Mouse (Mus musculus): ENCODE measurements around the gene Csmd2. TPM values are rescaled to one million over a fixed set of nuclear protein-coding genes. Genes with fewer than 3 reads are reported as not detected.

Csmd2 gene
- polyA plus RNA-seq, 1 experiment from 2014 or later, result 0.08 TPM

DNA sequence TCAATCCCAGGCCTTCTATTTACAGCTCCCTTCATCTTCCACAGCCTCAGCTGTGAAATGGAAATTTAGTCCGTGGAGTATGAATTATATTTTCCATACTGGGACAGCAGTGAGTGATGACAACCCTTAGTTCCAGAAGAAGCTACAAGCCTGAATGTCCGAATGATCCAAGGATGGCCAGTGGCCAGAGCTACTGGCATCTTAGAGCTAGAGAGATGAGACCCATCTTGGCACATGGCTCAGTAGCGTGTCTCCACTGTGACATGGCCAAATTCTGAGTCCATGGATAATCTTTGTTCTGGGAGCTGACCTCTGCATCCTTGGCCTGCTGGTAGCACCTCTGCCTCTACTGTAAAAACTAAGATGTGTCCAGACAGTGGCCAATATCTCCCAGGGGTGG is 96.8 kb downstream of the Csmd2 start:
- Histone ChIP-seq H3K9ac (ENCODE audit: low read length) (no peak overlapping the region), H3K9me3 (ENCODE audit: control insufficient read depth, low read length) (no peaks in the 10 kb centered on the region), H3K4me1 (ENCODE audit: control insufficient read depth, insufficient read depth, low read length) (peaks cover 4% of the 10 kb centered on the region), H3K4me2 (ENCODE audit: low read depth, severe bottlenecking) (no peak overlapping the region), H3K27ac (replicated peaks; ENCODE audit: low read depth, low read length) (no peak overlapping the region), H3K4me3 (ENCODE audit: low read depth, low read length) (no peak overlapping the region), H3K27me3 (ENCODE audit: control insufficient read depth, insufficient read depth, low read length) (no peaks in the 10 kb centered on the region), H3K36me3 (ENCODE audit: control insufficient read depth, insufficient read depth, low read length) (no peaks in the 10 kb centered on the region)
- ATAC-seq (ENCODE audit: insufficient number of reproducible peaks, low FRiP score, low TSS enrichment, low read depth) (no peak), DNase-seq (ENCODE audit: low spot score) (no peak)
- 96% methylated on average over 3 of the region's 3 CpGs for WGBS

DNA sequence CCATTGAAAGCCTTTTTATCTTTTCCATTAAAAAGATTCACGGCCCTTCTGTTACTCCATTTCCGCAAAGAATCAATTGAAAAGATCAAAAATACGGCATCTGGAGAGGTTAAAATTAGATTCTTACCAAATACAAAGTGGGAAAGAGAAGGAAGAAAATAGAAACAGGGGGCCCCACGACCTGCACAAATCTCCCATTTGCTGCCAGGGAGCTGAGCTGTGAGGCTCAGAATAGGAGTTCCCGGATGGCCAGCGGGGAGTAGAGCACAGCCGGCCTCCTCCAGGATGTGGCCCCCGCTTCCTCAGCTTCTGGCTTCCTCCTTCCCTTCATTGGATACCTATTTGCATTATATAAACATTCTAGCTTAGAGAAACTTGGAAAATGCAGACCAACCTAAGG is 97.4 kb downstream of the Csmd2 start:
- Histone ChIP-seq H3K4me2 (ENCODE audit: low read depth, severe bottlenecking) (no peak overlapping the region), H3K4me1 (ENCODE audit: control insufficient read depth, insufficient read depth, low read length) (peaks cover 4% of the 10 kb centered on the region), H3K27ac (replicated peaks; ENCODE audit: low read depth, low read length) (no peak overlapping the region), H3K27me3 (ENCODE audit: control insufficient read depth, insufficient read depth, low read length) (no peaks in the 10 kb centered on the region), H3K9ac (ENCODE audit: low read length) (no peak overlapping the region), H3K4me3 (ENCODE audit: low read depth, low read length) (no peak overlapping the region), H3K36me3 (ENCODE audit: control insufficient read depth, insufficient read depth, low read length) (no peaks in the 10 kb centered on the region), H3K9me3 (ENCODE audit: control insufficient read depth, low read length) (no peaks in the 10 kb centered on the region)
- WGBS, result 80% methylated on average over 8 of the region's 8 CpGs
- no peak for DNase-seq (ENCODE audit: low spot score)
- no peak for ATAC-seq (ENCODE audit: insufficient number of reproducible peaks, low FRiP score, low TSS enrichment, low read depth)

- ATAC-seq (ENCODE audit: insufficient number of reproducible peaks, low FRiP score, low TSS enrichment, low read depth) (no peak), DNase-seq (ENCODE audit: low spot score) (no peak)
- Histone ChIP-seq H3K4me3 (ENCODE audit: low read depth, low read length) (no peak overlapping the region), H3K9me3 (ENCODE audit: control insufficient read depth, low read length) (no peaks in the 10 kb centered on the region), H3K27ac (replicated peaks; ENCODE audit: low read depth, low read length) (no peak overlapping the region), H3K4me2 (ENCODE audit: low read depth, severe bottlenecking) (no peak overlapping the region), H3K4me1 (ENCODE audit: control insufficient read depth, insufficient read depth, low read length) (peaks cover 4% of the 10 kb centered on the region), H3K9ac (ENCODE audit: low read length) (no peak overlapping the region), H3K27me3 (ENCODE audit: control insufficient read depth, insufficient read depth, low read length) (no peaks in the 10 kb centered on the region), H3K36me3 (ENCODE audit: control insufficient read depth, insufficient read depth, low read length) (no peaks in the 10 kb centered on the region)
- 52% methylated on average over 5 of the region's 5 CpGs for WGBS
Observed at GRCm38 (mm10) chr4:128087147-128087606, 99.5 kb downstream of the Csmd2 start.

DNA sequence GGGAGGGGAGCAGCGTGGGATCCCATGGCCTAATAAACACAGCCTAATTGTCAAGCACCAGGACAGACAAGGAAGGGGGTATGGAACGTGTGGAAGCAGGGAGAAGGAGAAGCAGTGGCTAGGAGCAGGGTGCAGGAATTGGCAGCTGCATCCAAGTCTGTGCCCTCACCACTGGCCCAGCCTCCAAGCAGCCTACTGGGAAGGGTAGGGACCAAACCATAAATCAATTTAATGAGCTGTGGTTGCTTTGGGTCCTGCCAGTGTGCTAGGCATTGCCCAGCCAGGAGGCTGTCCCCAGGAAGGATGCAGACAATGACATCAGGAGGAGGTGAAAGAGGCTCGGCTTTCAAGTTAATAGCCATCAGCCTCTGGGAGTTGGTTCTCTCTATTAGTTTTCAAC is 100.0 kb downstream of the Csmd2 start:
- ATAC-seq (ENCODE audit: insufficient number of reproducible peaks, low FRiP score, low TSS enrichment, low read depth) (no peak), DNase-seq (ENCODE audit: low spot score) (peak; percentile 24)
- Histone ChIP-seq H3K4me3 (ENCODE audit: low read depth, low read length) (no peak overlapping the region), H3K4me2 (ENCODE audit: low read depth, severe bottlenecking) (no peak overlapping the region), H3K36me3 (ENCODE audit: control insufficient read depth, insufficient read depth, low read length) (no peaks in the 10 kb centered on the region), H3K9me3 (ENCODE audit: control insufficient read depth, low read length) (no peaks in the 10 kb centered on the region), H3K27me3 (ENCODE audit: control insufficient read depth, insufficient read depth, low read length) (no peaks in the 10 kb centered on the region), H3K27ac (replicated peaks; ENCODE audit: low read depth, low read length) (no peak overlapping the region), H3K4me1 (ENCODE audit: control insufficient read depth, insufficient read depth, low read length) (peaks cover 4% of the 10 kb centered on the region), H3K9ac (ENCODE audit: low read length) (no peak overlapping the region)
- WGBS, result 11% methylated on average over 3 of the region's 3 CpGs

DNA sequence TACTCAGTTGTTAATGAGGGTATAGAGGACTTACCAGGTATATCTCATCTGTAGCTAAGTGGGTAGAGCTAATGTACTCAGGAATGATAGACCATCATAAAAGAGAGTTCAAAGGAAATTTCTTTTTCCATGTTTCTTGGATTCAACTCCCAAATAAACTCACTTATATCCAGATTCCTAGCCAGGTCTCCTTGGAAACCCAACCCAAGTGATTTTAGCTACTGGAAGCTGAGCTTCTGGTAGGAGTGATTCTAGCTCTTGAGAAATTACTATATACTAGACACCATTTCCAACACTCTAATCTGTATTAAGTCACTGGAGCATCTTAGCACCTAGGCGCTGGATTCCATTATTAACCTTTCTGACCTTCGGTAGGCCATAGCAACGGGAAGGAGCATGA is 100.6 kb downstream of the Csmd2 start:
- no peak overlapping the region for H3K4me3 ChIP-seq (ENCODE audit: low read depth, low read length)
- H3K4me2 ChIP-seq (ENCODE audit: low read depth, severe bottlenecking), result no peak overlapping the region
- DNase-seq (ENCODE audit: low spot score), result no peak
- H3K36me3 ChIP-seq (ENCODE audit: control insufficient read depth, insufficient read depth, low read length), result no peaks in the 10 kb centered on the region
- H3K27ac ChIP-seq (replicated peaks; ENCODE audit: low read depth, low read length), result no peak overlapping the region
- peaks cover 4% of the 10 kb centered on the region for H3K4me1 ChIP-seq (ENCODE audit: control insufficient read depth, insufficient read depth, low read length)
- 66% methylated on average over 3 of the region's 3 CpGs for WGBS
- no peak overlapping the region for H3K9ac ChIP-seq (ENCODE audit: low read length)
- no peaks in the 10 kb centered on the region for H3K27me3 ChIP-seq (ENCODE audit: control insufficient read depth, insufficient read depth, low read length)
- ATAC-seq (ENCODE audit: insufficient number of reproducible peaks, low FRiP score, low TSS enrichment, low read depth), result no peak
- no peaks in the 10 kb centered on the region for H3K9me3 ChIP-seq (ENCODE audit: control insufficient read depth, low read length)

DNA sequence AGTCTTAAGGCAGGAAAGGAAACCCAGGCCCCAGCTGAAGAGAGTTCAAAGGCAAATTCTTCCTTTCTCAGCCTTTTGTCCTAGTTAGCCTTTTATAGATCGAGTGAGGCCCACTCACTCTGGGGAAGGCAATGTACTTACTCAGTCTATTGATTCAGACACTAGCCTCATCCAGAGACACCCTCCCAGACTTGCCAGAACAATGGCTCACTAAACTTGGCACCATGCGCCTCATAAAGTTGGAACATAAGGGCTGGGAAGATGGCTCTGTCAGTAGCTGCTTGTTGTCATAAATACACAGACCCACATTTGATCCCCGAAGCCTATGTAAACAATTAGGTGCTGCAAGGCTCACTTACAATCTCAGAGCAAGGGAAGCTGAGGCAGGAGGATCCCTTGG is 104.3 kb downstream of the Csmd2 start:
- Histone ChIP-seq H3K4me3 (ENCODE audit: low read depth, low read length) (no peak overlapping the region), H3K9ac (ENCODE audit: low read length) (no peak overlapping the region), H3K36me3 (ENCODE audit: control insufficient read depth, insufficient read depth, low read length) (no peaks in the 10 kb centered on the region), H3K27me3 (ENCODE audit: control insufficient read depth, insufficient read depth, low read length) (no peaks in the 10 kb centered on the region), H3K9me3 (ENCODE audit: control insufficient read depth, low read length) (no peaks in the 10 kb centered on the region), H3K4me1 (ENCODE audit: control insufficient read depth, insufficient read depth, low read length) (peaks cover 4% of the 10 kb centered on the region), H3K4me2 (ENCODE audit: low read depth, severe bottlenecking) (no peak overlapping the region), H3K27ac (replicated peaks; ENCODE audit: low read depth, low read length) (no peak overlapping the region)
- 79% methylated on average over 3 of the region's 3 CpGs for WGBS
- DNase-seq (ENCODE audit: low spot score), result no peak
- no peak for ATAC-seq (ENCODE audit: insufficient number of reproducible peaks, low FRiP score, low TSS enrichment, low read depth)

GRCm38 (mm10) chr4:128099515-128099914 is 111.9 kb downstream of the Csmd2 start:
- no peak for ATAC-seq (ENCODE audit: insufficient number of reproducible peaks, low FRiP score, low TSS enrichment, low read depth)
- WGBS, result 91% methylated on average over 5 of the region's 5 CpGs
- H3K27me3 ChIP-seq (ENCODE audit: control insufficient read depth, insufficient read depth, low read length), result no peaks in the 10 kb centered on the region

GRCm38 (mm10) chr4:128100541-128100940 is 112.9 kb downstream of the Csmd2 start:
- ATAC-seq (ENCODE audit: insufficient number of reproducible peaks, low FRiP score, low TSS enrichment, low read depth) (no peak), DNase-seq (ENCODE audit: low spot score) (no peak)
- 89% methylated on average over 5 of the region's 5 CpGs for WGBS
- H3K4me1 ChIP-seq (ENCODE audit: control insufficient read depth, insufficient read depth, low read length), result no peaks in the 10 kb centered on the region
- H3K27me3 ChIP-seq (ENCODE audit: control insufficient read depth, insufficient read depth, low read length), result no peaks in the 10 kb centered on the region
- no peak overlapping the region for H3K4me3 ChIP-seq (ENCODE audit: low read depth, low read length)
- H3K27ac ChIP-seq (replicated peaks; ENCODE audit: low read depth, low read length), result no peak overlapping the region
- no peaks in the 10 kb centered on the region for H3K36me3 ChIP-seq (ENCODE audit: control insufficient read depth, insufficient read depth, low read length)
- no peaks in the 10 kb centered on the region for H3K9me3 ChIP-seq (ENCODE audit: control insufficient read depth, low read length)
- no peak overlapping the region for H3K9ac ChIP-seq (ENCODE audit: low read length)
- H3K4me2 ChIP-seq (ENCODE audit: low read depth, severe bottlenecking), result no peak overlapping the region

More at GRCm38 (mm10) chr4:128099515-128099914, 111.9 kb downstream of the Csmd2 start:
- Histone ChIP-seq H3K27ac (replicated peaks; ENCODE audit: low read depth, low read length) (no peak overlapping the region), H3K4me3 (ENCODE audit: low read depth, low read length) (no peak overlapping the region), H3K4me1 (ENCODE audit: control insufficient read depth, insufficient read depth, low read length) (no peaks in the 10 kb centered on the region), H3K9ac (ENCODE audit: low read length) (no peak overlapping the region), H3K4me2 (ENCODE audit: low read depth, severe bottlenecking) (no peak overlapping the region), H3K9me3 (ENCODE audit: control insufficient read depth, low read length) (no peaks in the 10 kb centered on the region), H3K36me3 (ENCODE audit: control insufficient read depth, insufficient read depth, low read length) (no peaks in the 10 kb centered on the region)
- no peak for DNase-seq (ENCODE audit: low spot score)

- DNase-seq (ENCODE audit: low spot score), result no peak
Observed at GRCm38 (mm10) chr4:128116331-128116730, 128.7 kb downstream of the Csmd2 start.

More at GRCm38 (mm10) chr4:128116331-128116730, 128.7 kb downstream of the Csmd2 start:
- Histone ChIP-seq H3K27me3 (ENCODE audit: control insufficient read depth, insufficient read depth, low read length) (no peaks in the 10 kb centered on the region), H3K27ac (replicated peaks; ENCODE audit: low read depth, low read length) (no peak overlapping the region), H3K9me3 (ENCODE audit: control insufficient read depth, low read length) (no peaks in the 10 kb centered on the region), H3K4me2 (ENCODE audit: low read depth, severe bottlenecking) (no peak overlapping the region), H3K4me1 (ENCODE audit: control insufficient read depth, insufficient read depth, low read length) (no peaks in the 10 kb centered on the region), H3K9ac (ENCODE audit: low read length) (no peak overlapping the region), H3K36me3 (ENCODE audit: control insufficient read depth, insufficient read depth, low read length) (no peaks in the 10 kb centered on the region), H3K4me3 (ENCODE audit: low read depth, low read length) (no peak overlapping the region)
- 70% methylated on average over 7 of the region's 7 CpGs for WGBS
- no peak for ATAC-seq (ENCODE audit: insufficient number of reproducible peaks, low FRiP score, low TSS enrichment, low read depth)
